Mouse (Mus musculus) limb, embryonic 11.5 days (tissue): ENCODE data around the gene Midn. TPM values are rescaled to one million over a fixed set of nuclear protein-coding genes. Genes with fewer than 3 reads are reported as not detected.

Experiments
- ATAC-seq: fragments of 200-750 bp; cut with Nextera tagmentation; 2 replicates; pipeline ENCODE4 v1.8.0; 2017; ENCODE audit warnings: low read depth; ENCODE audit not compliant: insufficient number of reproducible peaks, low FRiP score, low TSS enrichment
- DNase-seq: peaks from one replicate; pipeline ENCODE4 v3.0.0-alpha.2; 2015; ENCODE audit warnings: low spot score
- H3K27ac ChIP-seq: fragments of 300-500 bp; sonication (generic); replicated peaks from 2 replicates; pipeline ENCODE4 v1.5.1; 2014; ENCODE audit warnings: low read depth, mild to moderate bottlenecking, low read length
- H3K27me3 ChIP-seq: fragments of 300-500 bp; sonication (generic); 2 replicates; pipeline ENCODE4 v1.6.1; 2014; ENCODE audit warnings: mild to moderate bottlenecking, low read length, mixed read lengths; ENCODE audit not compliant: control insufficient read depth, insufficient read depth
- H3K36me3 ChIP-seq: fragments of 300-500 bp; sonication (generic); 2 replicates; pipeline ENCODE4 v1.6.1; 2014; ENCODE audit warnings: mild to moderate bottlenecking, low read length, moderate library complexity, mixed read lengths; ENCODE audit not compliant: control insufficient read depth, insufficient read depth
- H3K4me1 ChIP-seq: fragments of 300-500 bp; sonication (generic); 2 replicates; pipeline ENCODE4 v1.6.1; 2014; ENCODE audit warnings: low read length, mixed read lengths; ENCODE audit not compliant: control insufficient read depth, insufficient read depth
- H3K4me2 ChIP-seq: fragments of 300-500 bp; sonication (generic); 2 replicates; pipeline ENCODE4 v1.6.1; 2014; ENCODE audit warnings: low read depth, mild to moderate bottlenecking, moderate library complexity; ENCODE audit not compliant: severe bottlenecking
- H3K4me3 ChIP-seq: fragments of 300-500 bp; sonication (generic); 2 replicates; pipeline ENCODE4 v1.5.1; 2014; ENCODE audit warnings: low read depth, low read length
- H3K9ac ChIP-seq: fragments of 300-500 bp; sonication (generic); 2 replicates; pipeline ENCODE4 v1.6.1; 2014; ENCODE audit warnings: mild to moderate bottlenecking, low read length
- H3K9me3 ChIP-seq: fragments of 300-500 bp; sonication (generic); 2 replicates; pipeline ENCODE4 v1.6.1; 2016; ENCODE audit warnings: low read length; ENCODE audit not compliant: control insufficient read depth
- WGBS: fragments of 180-500 bp; shearing (Covaris S2); extraction: QIAGEN DNeasy Blood & Tissue Kit; methylation state at CpG from one replicate; pipeline ENCODE4 v1.1.7; 2014; 5-methylcytosine and 5-hydroxymethylcytosine counted together
- polyA plus RNA-seq: library from polyadenylated mRNA; unstranded; fragments of >200 nt; fragmentation: Nextera tagmentation; extraction: Ambion mirVana; gene quantifications from 2 replicates; pipeline ENCODE4 v1.2.1, GENCODE M21; 2014

Midn gene
- polyA plus RNA-seq, result 59.3 and 60.9 TPM in 2 replicates

GRCm38 (mm10) chr10:80147719-80148601, at the start of gene Midn:
TSS of gene Midn (plus strand) at chr10:80148272.
- peaks cover 29% of the 10 kb centered on the region for H3K36me3 ChIP-seq
- DNase-seq (peak; percentile 82), ATAC-seq (peak; percentile 48)
- H3K4me1 ChIP-seq, result peaks cover 23% of the 10 kb centered on the region
- WGBS, result 1% methylated on average over 32 of the region's 42 CpGs
- H3K27ac ChIP-seq, result peak within 1 kb of the TSS; percentile 99
- no peaks in the 10 kb centered on the region for H3K9me3 ChIP-seq
- peak within 1 kb of the TSS; percentile 95 for H3K9ac ChIP-seq
- peak within 1 kb of the TSS; percentile 99 for H3K4me3 ChIP-seq
- H3K27me3 ChIP-seq, result no peaks in the 10 kb centered on the region
- H3K4me2 ChIP-seq, result peak within 1 kb of the TSS; percentile 59

- ATAC-seq, result no peak
- 83% methylated on average over 5 of the region's 5 CpGs for whole genome bisulfite sequencing
- no peak overlapping the region for H3K4me3 ChIP-seq
Measured at GRCm38 (mm10) chr10:80098630-80099029, 49.4 kb upstream of the Midn start.

DNA sequence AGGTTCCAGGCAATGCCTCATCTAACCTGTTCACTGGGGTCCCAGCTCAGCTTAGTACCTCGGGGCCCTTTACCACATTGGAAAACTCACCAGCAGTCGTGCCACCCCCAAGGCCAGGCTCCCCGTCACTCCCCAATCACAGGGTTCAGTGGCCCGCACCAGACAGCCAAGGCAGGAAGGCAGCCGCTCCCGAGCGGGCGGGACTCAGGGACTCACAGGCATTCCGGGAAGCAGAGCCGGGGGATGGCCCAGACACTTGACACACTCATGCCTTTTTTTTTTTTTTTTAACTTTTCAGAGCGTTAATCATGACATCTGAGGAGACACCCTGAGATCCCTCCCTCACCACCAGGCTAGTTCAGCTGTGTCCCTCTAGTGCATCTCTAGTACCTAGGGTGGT, 47.1 kb upstream of the Midn start:
- 64% methylated on average over 11 of the region's 11 CpGs for WGBS

More at GRCm38 (mm10) chr10:80098630-80099029, 49.4 kb upstream of the Midn start:
- Histone ChIP-seq H3K4me2 (no peak overlapping the region), H3K36me3 (no peaks in the 10 kb centered on the region), H3K9me3 (no peaks in the 10 kb centered on the region), H3K9ac (no peak overlapping the region), H3K27ac (no peak overlapping the region), H3K4me1 (peaks cover 14% of the 10 kb centered on the region), H3K27me3 (no peaks in the 10 kb centered on the region)
- no peak for DNase-seq

GRCm38 (mm10) chr10:80102216-80102915, 45.7 kb upstream of the Midn start:
- no peak overlapping the region for H3K27ac ChIP-seq
- peak overlapping the region; percentile 79 for H3K9ac ChIP-seq
- no peaks in the 10 kb centered on the region for H3K36me3 ChIP-seq
- H3K27me3 ChIP-seq, result no peaks in the 10 kb centered on the region
- no peaks in the 10 kb centered on the region for H3K9me3 ChIP-seq
- ATAC-seq (peak; percentile 88), DNase-seq (peak; percentile 89)
- under 1% methylated on average over 58 of the region's 59 CpGs for WGBS
- peak overlapping the region; percentile 85 for H3K4me2 ChIP-seq
- peak overlapping the region; percentile 95 for H3K4me3 ChIP-seq
- H3K4me1 ChIP-seq, result peaks cover 10% of the 10 kb centered on the region

More for the DNA sequence above, 47.1 kb upstream of the Midn start:
- Histone ChIP-seq H3K9me3 (no peaks in the 10 kb centered on the region), H3K4me1 (peaks cover 14% of the 10 kb centered on the region), H3K27me3 (no peaks in the 10 kb centered on the region), H3K4me2 (no peak overlapping the region), H3K27ac (no peak overlapping the region), H3K4me3 (no peak overlapping the region), H3K36me3 (no peaks in the 10 kb centered on the region), H3K9ac (no peak overlapping the region)
- ATAC-seq (no peak), DNase-seq (no peak)

DNA sequence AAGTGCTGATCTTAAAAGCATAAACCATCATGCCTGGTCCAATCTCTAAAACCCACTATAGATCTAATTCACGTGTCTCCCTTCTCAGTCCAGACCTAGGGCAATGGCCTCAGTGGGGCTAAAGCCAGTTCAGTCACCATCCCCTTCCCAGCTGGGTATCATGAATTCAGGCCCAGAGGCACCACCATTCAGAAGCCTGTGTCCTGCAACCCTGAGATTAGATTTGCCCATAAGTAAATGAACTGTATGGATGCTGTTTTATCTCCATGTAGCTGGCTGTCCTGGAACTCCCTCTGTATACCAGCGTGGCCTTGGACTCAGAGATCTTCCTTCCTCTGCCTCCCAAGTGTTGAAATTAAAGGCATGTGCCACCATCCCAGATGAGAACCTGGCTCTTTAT, 45.0 kb upstream of the Midn start:
- Histone ChIP-seq H3K9me3 (no peaks in the 10 kb centered on the region), H3K9ac (no peak overlapping the region; the same call in 1 of the 2 replicates), H3K36me3 (no peaks in the 10 kb centered on the region), H3K27me3 (no peaks in the 10 kb centered on the region), H3K4me2 (no peak overlapping the region), H3K27ac (no peak overlapping the region), H3K4me1 (peaks cover 5% of the 10 kb centered on the region), H3K4me3 (no peak overlapping the region)
- WGBS, result 85% methylated on average over 2 of the region's 2 CpGs
- ATAC-seq, result no peak
- DNase-seq, result no peak

DNA sequence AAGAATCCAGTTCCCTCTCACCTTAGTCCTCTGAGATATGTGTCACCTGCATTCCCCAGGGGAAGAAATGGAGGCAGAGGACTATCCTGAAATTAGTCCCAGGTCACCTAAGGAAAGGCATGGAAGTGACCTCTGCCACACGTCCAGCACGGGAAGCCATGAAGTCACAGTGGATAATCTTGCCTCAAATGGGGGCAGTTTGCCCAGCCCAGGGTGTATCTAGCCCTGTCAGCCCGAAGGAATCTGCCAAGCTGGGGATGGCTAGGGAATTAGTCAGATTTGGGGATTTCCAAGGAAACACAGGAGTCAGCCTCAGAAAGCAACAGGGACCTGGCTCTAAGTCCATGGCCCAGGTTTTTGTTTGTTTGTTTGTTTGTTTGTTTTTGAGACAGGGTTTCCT, 43.9 kb upstream of the Midn start:
- Histone ChIP-seq H3K4me1 (peaks cover 5% of the 10 kb centered on the region), H3K36me3 (no peaks in the 10 kb centered on the region), H3K9ac (no peak overlapping the region; the same call in 1 of the 2 replicates), H3K9me3 (no peaks in the 10 kb centered on the region), H3K4me2 (no peak overlapping the region), H3K27me3 (no peaks in the 10 kb centered on the region), H3K4me3 (no peak overlapping the region), H3K27ac (no peak overlapping the region)
- ATAC-seq, result no peak
- WGBS, result 71% methylated on average over 3 of the region's 3 CpGs
- DNase-seq, result no peak

GRCm38 (mm10) chr10:80105460-80105859, 42.6 kb upstream of the Midn start, which contains the start of gene Sbno2:
TSS of gene Sbno2 (minus strand) at chr10:80105571.
- WGBS, result 60% methylated on average over 5 of the region's 5 CpGs
- H3K9ac ChIP-seq, result no peak within 1 kb of the TSS; the same call in 1 of the 2 replicates
- no peaks in the 10 kb centered on the region for H3K9me3 ChIP-seq
- no peak within 1 kb of the TSS for H3K4me2 ChIP-seq
- ATAC-seq (no peak), DNase-seq (no peak)
- H3K4me1 ChIP-seq, result peaks cover 5% of the 10 kb centered on the region
- H3K27me3 ChIP-seq, result no peaks in the 10 kb centered on the region
- no peak within 1 kb of the TSS for H3K4me3 ChIP-seq
- no peak within 1 kb of the TSS for H3K27ac ChIP-seq
- no peaks in the 10 kb centered on the region for H3K36me3 ChIP-seq

DNA sequence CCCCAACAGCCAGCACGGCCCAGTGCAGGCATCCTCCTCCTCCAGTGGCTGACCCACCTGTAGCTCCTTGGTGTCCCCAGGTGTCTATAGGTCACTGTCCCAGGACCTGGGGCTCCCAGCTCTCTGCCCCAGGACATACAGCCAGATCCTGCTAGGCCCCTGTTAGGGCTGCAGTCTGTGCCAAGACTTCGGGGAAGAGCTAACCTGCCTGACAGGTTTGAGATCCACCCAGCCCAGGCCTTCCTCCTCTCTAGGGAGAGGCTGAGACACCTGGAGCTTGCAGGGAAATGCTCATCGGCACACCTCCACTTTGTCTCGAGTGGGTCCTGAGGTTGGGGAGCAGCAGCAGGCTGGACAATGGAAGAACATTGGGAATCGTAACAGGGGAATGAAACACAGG, 42.1 kb upstream of the Midn start:
- H3K27me3 ChIP-seq, result no peaks in the 10 kb centered on the region
- H3K9ac ChIP-seq, result no peak overlapping the region; the same call in 1 of the 2 replicates
- H3K36me3 ChIP-seq, result no peaks in the 10 kb centered on the region
- H3K27ac ChIP-seq, result no peak overlapping the region
- DNase-seq, result no peak
- H3K4me2 ChIP-seq, result no peak overlapping the region
- WGBS, result 71% methylated on average over 5 of the region's 5 CpGs
- H3K4me3 ChIP-seq, result no peak overlapping the region
- H3K9me3 ChIP-seq, result no peaks in the 10 kb centered on the region
- no peak for ATAC-seq
- peaks cover 5% of the 10 kb centered on the region for H3K4me1 ChIP-seq
